Mouse (Mus musculus) liver, postnatal 0 days (tissue): ENCODE results near the gene Tfdp2.

Experiments
- CTCF ChIP-seq: sonication (generic); IDR thresholded peaks from 2 replicates; pipeline ENCODE4 v1.5.1; 2016; ENCODE audit warnings: antibody characterized with exemption, low read depth
- EP300 ChIP-seq: IDR thresholded peaks from 2 replicates; pipeline ENCODE4 v1.6.1; 2016; ENCODE audit warnings: antibody characterized with exemption, low read depth, mild to moderate bottlenecking

DNA sequence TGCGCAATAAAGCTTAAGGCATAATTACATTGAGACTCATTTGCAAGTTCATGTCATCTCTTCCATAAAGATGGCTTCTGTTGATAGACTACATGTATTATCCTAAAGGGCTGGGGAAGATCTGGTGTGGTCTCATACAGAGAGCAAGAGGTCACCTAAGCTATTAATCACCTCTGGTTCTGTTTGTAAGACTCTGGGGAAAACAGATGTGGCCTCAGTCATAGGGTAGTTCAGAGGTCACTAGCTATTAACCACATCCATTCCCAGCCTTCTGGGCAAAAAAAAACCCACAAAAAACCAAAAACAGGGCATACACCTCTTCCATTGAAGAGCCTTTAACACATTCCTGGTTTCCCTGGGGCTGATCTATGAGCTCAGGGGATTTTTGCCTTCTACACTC, 42.2 kb downstream of the Tfdp2 start:
- no peak for TF ChIP-seq CTCF
- no peak for TF ChIP-seq EP300
